Mouse (Mus musculus) midbrain, postnatal 0 days (tissue): ENCODE results near the gene Gm28035. TPM values are rescaled to one million over a fixed set of nuclear protein-coding genes. Genes with fewer than 3 reads are reported as not detected.

Experiments used
- ATAC-seq: fragments of 200-750 bp; cut with Nextera tagmentation; 2 replicates; pipeline ENCODE4 v1.8.0; 2017; ENCODE audit warnings: moderate number of reproducible peaks, mild to moderate bottlenecking, moderate TSS enrichment, moderate library complexity; ENCODE audit not compliant: low FRiP score
- DNase-seq: peaks from one replicate; pipeline ENCODE4 v3.0.0-alpha.2; 2015; ENCODE audit warnings: low spot score
- H3K27ac ChIP-seq: fragments of 300-500 bp; sonication (generic); 2 replicates; pipeline ENCODE4 v1.5.1; 2014; ENCODE audit warnings: low read depth, mild to moderate bottlenecking, low read length, mixed read lengths
- H3K27me3 ChIP-seq: fragments of 300-500 bp; sonication (generic); 2 replicates; pipeline ENCODE4 v1.6.1; 2014; ENCODE audit warnings: low read length, control low read depth, mixed read lengths; ENCODE audit not compliant: insufficient read depth
- H3K36me3 ChIP-seq: fragments of 300-500 bp; sonication (generic); 2 replicates; pipeline ENCODE4 v1.6.1; 2014; ENCODE audit warnings: low read length, control low read depth, mixed read lengths; ENCODE audit not compliant: insufficient read depth
- H3K4me1 ChIP-seq: fragments of 300-500 bp; sonication (generic); 2 replicates; pipeline ENCODE4 v1.6.1; 2014; ENCODE audit warnings: mild to moderate bottlenecking, control low read depth, antibody characterized with exemption, low read length, mixed read lengths; ENCODE audit not compliant: insufficient read depth
- H3K4me2 ChIP-seq: fragments of 300-500 bp; sonication (generic); 2 replicates; pipeline ENCODE4 v1.6.1; 2014; ENCODE audit warnings: low read depth, mild to moderate bottlenecking, low read length, mixed read lengths; ENCODE audit not compliant: poor library complexity, severe bottlenecking
- H3K4me3 ChIP-seq: fragments of 300-500 bp; sonication (generic); 2 replicates; pipeline ENCODE4 v1.5.1; 2014; ENCODE audit warnings: low read depth, mild to moderate bottlenecking, low read length, moderate library complexity
- H3K9ac ChIP-seq: fragments of 300-500 bp; sonication (generic); replicated peaks from 2 replicates; pipeline ENCODE4 v1.6.1; 2014; ENCODE audit warnings: mild to moderate bottlenecking, low read length, moderate library complexity, mixed read lengths; ENCODE audit not compliant: poor library complexity, severe bottlenecking
- H3K9me3 ChIP-seq: fragments of 300-500 bp; sonication (generic); 2 replicates; pipeline ENCODE4 v1.6.1; 2016; ENCODE audit warnings: low read length, control low read depth
- CTCF ChIP-seq: IDR thresholded peaks from 2 replicates; pipeline ENCODE4 v1.5.1; 2016; ENCODE audit warnings: antibody characterized with exemption, mild to moderate bottlenecking
- WGBS: fragments of 180-500 bp; shearing (Covaris S2); extraction: QIAGEN DNeasy Blood & Tissue Kit; methylation state at CpG from one replicate; pipeline ENCODE4 v1.1.7; 2014; 5-methylcytosine and 5-hydroxymethylcytosine counted together
- polyA plus RNA-seq: library from polyadenylated mRNA; unstranded; fragments of >200 nt; fragmentation: Nextera tagmentation; extraction: Ambion mirVana; gene quantifications from 2 replicates; pipeline ENCODE4 v1.2.1, GENCODE M21; 2015
- total RNA-seq: library from RNA; depleted of rRNA; stranded (reverse); fragments of >200 nt; gene quantifications from 2 replicates; pipeline ENCODE4 v1.2.3, GENCODE M21; 2014

The Gm28035 gene
- total and polyA plus RNA-seq, 2 experiments from 2014 or later: 0.11 to 6.0 TPM

DNA sequence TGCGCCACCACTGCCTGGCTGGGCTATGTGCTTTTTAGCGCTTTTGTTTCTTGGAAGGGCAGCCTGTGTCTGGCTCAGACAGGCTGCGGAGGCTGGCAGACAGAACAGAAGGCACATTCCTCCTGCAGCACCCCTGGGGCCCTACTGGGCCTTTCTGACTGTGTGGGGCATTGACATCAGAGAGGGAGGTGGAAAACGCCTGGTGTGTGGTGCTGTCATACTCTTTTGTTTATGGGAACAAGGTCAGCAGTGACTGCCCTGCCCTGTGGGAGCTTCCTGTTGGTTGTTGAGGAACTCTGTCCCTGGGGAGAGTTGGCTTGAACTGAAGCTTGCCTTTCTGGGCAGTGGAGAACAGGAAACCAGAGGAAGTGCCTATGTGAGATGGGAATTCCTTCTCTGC is 2.1 kb downstream of the Gm28035 start:
- Histone ChIP-seq H3K4me2 (no peak overlapping the region), H3K36me3 (peaks cover 20% of the 10 kb centered on the region), H3K27me3 (no peaks in the 10 kb centered on the region), H3K4me1 (peaks cover 10% of the 10 kb centered on the region), H3K4me3 (no peak overlapping the region), H3K27ac (no peak overlapping the region), H3K9me3 (no peaks in the 10 kb centered on the region), H3K9ac (no peak overlapping the region)
- ATAC-seq: no peak
- WGBS: 46% methylated on average over 4 of the region's 4 CpGs
- TF ChIP-seq CTCF: no peak
- DNase-seq: peak; percentile 56

DNA sequence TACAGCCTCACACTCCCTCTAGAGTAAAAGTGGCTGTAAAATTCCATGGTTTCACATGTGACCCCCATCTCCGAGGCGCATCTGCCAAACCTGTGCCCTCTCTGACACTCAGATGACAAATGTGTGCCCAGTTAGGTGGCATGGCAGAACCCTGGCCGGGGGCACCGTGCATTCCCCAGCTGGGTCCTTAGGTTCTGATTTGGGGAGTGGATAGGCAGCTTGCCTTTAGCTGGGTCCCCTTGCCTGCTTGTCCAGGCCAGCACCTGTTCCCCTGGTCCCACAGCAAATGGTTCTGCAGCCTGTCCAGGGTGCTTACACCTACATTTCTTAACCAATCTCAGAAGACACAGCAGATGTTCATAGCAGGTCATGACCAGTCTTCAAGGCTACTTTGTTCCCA is 3.0 kb downstream of the Gm28035 start:
- TF ChIP-seq CTCF: no peak
- Histone ChIP-seq H3K27me3 (no peaks in the 10 kb centered on the region), H3K4me1 (peaks cover 9% of the 10 kb centered on the region), H3K9ac (no peak overlapping the region), H3K36me3 (peaks cover 26% of the 10 kb centered on the region), H3K27ac (no peak overlapping the region), H3K9me3 (no peaks in the 10 kb centered on the region), H3K4me2 (no peak overlapping the region), H3K4me3 (no peak overlapping the region)
- WGBS: 87% methylated on average over 4 of the region's 4 CpGs
- DNase-seq (no peak), ATAC-seq (no peak)

DNA sequence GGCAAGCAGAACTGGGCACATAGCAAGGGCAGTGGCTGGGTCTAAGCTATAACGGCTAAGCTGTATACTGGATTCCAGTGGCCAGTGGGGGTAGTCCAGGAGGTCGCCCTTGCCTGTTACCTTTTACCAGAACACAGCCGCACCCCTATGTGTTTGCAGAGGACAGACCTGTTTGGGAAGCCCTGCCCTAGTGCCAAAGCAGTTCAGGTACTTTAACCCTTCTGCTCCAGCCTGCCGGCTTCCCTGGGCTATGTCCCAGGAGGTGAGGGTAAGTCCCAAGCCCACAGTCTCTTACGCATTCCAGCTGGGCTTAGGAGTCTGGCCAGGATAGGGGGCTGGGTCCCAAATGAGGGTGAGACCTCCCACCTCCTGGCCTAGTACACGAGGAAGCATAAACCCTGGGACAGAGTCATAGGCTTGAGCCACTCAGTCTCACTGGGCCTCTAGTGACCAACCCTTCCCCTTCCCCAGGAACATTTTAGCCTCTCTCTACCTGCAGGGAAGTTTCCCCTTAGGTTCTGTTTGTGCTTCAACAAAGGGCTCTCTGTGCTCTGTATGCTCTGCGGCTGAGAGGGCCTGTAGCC is 4.3 kb downstream of the Gm28035 start:
- TF ChIP-seq CTCF: no peak
- Histone ChIP-seq H3K4me3 (no peak overlapping the region), H3K4me2 (no peak overlapping the region), H3K27me3 (no peaks in the 10 kb centered on the region), H3K36me3 (peaks cover 38% of the 10 kb centered on the region), H3K9me3 (no peaks in the 10 kb centered on the region), H3K9ac (no peak overlapping the region), H3K27ac (no peak overlapping the region), H3K4me1 (no peaks in the 10 kb centered on the region)
- 77% methylated on average over 7 of the region's 7 CpGs for WGBS
- ATAC-seq: no peak
- DNase-seq: no peak

DNA sequence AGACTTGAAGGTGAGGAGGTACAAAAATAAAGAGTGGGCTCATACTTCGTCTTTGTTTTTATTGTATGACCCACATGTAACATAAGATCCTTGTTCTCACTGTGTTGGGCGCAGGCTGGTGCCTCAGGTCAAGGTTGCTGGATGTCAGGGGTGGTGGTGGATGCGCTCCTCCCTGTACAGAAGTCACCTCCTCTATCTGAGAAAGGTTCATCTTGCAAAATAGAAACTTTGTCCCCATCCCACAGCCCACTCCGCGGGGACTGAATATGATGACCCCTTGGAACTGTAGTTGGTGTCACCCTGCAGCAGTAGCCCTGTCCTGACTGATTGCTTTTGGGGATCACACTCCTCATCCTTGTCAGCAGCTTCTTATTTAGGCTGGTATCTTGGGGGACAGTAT is 6.7 kb downstream of the Gm28035 start:
- WGBS: 95% methylated on average over 5 of the region's 5 CpGs
- Histone ChIP-seq H3K9me3 (no peaks in the 10 kb centered on the region), H3K4me3 (no peak overlapping the region), H3K27me3 (no peaks in the 10 kb centered on the region), H3K9ac (no peak overlapping the region), H3K4me1 (no peaks in the 10 kb centered on the region), H3K36me3 (peaks cover 40% of the 10 kb centered on the region), H3K4me2 (no peak overlapping the region), H3K27ac (no peak overlapping the region)
- no peak for TF ChIP-seq CTCF
- ATAC-seq (no peak), DNase-seq (no peak)

DNA sequence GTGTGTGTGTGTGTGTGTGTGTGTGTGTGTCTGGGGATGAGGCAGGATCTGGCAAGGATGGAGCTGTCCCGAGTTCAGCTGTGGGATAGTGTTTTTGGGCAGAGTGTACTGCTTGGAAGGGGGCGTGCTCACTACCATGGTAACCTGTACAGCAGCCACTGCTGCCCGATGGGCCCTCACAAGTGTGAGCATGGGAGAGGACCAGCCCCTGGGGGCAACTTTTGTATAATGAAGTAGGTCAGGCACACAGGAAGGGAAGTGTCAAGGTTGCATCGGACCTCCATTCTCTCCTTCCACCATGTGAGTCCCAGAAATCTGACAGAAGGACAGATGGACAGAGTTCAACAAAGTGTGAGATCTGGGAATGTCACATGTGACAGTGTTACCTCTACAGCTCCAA is 7.3 kb downstream of the Gm28035 start:
- no peaks in the 10 kb centered on the region for H3K4me1 ChIP-seq
- no peak overlapping the region for H3K27ac ChIP-seq
- no peak for DNase-seq
- no peak overlapping the region for H3K9ac ChIP-seq
- ATAC-seq: no peak
- H3K4me3 ChIP-seq: no peak overlapping the region
- no peak overlapping the region for H3K4me2 ChIP-seq
- WGBS: 59% methylated on average over 4 of the region's 4 CpGs
- no peaks in the 10 kb centered on the region for H3K9me3 ChIP-seq
- H3K36me3 ChIP-seq: peaks cover 43% of the 10 kb centered on the region
- no peaks in the 10 kb centered on the region for H3K27me3 ChIP-seq
- no peak for TF ChIP-seq CTCF

DNA sequence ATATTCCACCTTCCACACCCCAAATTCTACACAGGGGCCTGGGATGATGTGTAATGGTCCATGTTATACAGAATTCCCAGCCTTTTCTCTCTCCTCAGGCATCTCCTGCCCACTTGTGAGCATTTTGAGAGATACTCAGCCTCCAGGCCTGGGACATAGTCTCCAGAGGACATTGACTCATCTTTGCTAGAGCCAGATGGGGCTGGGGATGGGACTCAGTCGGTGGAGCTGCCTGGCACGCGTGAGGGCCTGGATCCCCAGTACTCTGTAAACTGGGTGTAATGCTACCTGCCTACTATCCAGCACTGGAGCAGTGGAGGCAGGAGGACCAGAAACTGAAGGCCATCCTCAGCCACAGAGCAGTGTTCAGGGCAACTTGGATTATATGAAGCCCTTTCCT is 8.8 kb downstream of the Gm28035 start:
- no peak overlapping the region for H3K9ac ChIP-seq
- no peak for TF ChIP-seq CTCF
- no peak overlapping the region for H3K4me2 ChIP-seq
- no peak overlapping the region for H3K4me3 ChIP-seq
- 92% methylated on average over 3 of the region's 3 CpGs for WGBS
- H3K36me3 ChIP-seq: peaks cover 37% of the 10 kb centered on the region
- no peak for ATAC-seq
- H3K27ac ChIP-seq: no peak overlapping the region
- H3K4me1 ChIP-seq: no peaks in the 10 kb centered on the region
- no peak for DNase-seq
- H3K27me3 ChIP-seq: no peaks in the 10 kb centered on the region
- H3K9me3 ChIP-seq: no peaks in the 10 kb centered on the region
